Mouse (Mus musculus) neural tube, embryonic 11.5 days (tissue): ENCODE measurements around the gene Lrp1. TPM values are rescaled to one million over a fixed set of nuclear protein-coding genes. Genes with fewer than 3 reads are reported as not detected.

Experiments
- ATAC-seq: fragments of 200-750 bp; cut with Nextera tagmentation; 2 replicates; pipeline ENCODE4 v1.8.0; 2017; ENCODE audit warnings: moderate number of reproducible peaks, mild to moderate bottlenecking, moderate TSS enrichment, moderate library complexity; ENCODE audit not compliant: insufficient read depth, low FRiP score, low TSS enrichment
- DNase-seq: peaks from one replicate; pipeline ENCODE4 v3.0.0-alpha.2; 2015; ENCODE audit warnings: low spot score
- H3K27ac ChIP-seq: fragments of 300-500 bp; sonication (generic); 2 replicates; pipeline ENCODE4 v1.5.1; 2014; ENCODE audit warnings: low read depth, mild to moderate bottlenecking, low read length
- H3K27me3 ChIP-seq: fragments of 300-500 bp; sonication (generic); 2 replicates; pipeline ENCODE4 v1.6.1; 2014; ENCODE audit warnings: mild to moderate bottlenecking, low read length, mixed read lengths; ENCODE audit not compliant: control insufficient read depth, insufficient read depth
- H3K36me3 ChIP-seq: fragments of 300-500 bp; sonication (generic); 2 replicates; pipeline ENCODE4 v1.6.1; 2014; ENCODE audit warnings: mild to moderate bottlenecking, low read length, moderate library complexity, mixed read lengths; ENCODE audit not compliant: control insufficient read depth, insufficient read depth
- H3K4me1 ChIP-seq: fragments of 300-500 bp; sonication (generic); 2 replicates; pipeline ENCODE4 v1.6.1; 2014; ENCODE audit warnings: low read length, mixed read lengths; ENCODE audit not compliant: control insufficient read depth, insufficient read depth
- H3K4me2 ChIP-seq: fragments of 300-500 bp; sonication (generic); 2 replicates; pipeline ENCODE4 v1.6.1; 2014; ENCODE audit warnings: low read depth, mild to moderate bottlenecking, moderate library complexity
- H3K4me3 ChIP-seq: fragments of 300-500 bp; sonication (generic); 2 replicates; pipeline ENCODE4 v1.5.1; 2014; ENCODE audit warnings: low read depth, low read length
- H3K9ac ChIP-seq: fragments of 300-500 bp; sonication (generic); 2 replicates; pipeline ENCODE4 v1.6.1; 2014; ENCODE audit warnings: mild to moderate bottlenecking, low read length
- H3K9me3 ChIP-seq: fragments of 300-500 bp; sonication (generic); 2 replicates; pipeline ENCODE4 v1.6.1; 2016; ENCODE audit warnings: low read length; ENCODE audit not compliant: control insufficient read depth
- WGBS: fragments of 180-500 bp; shearing (Covaris S2); extraction: QIAGEN DNeasy Blood & Tissue Kit; methylation state at CpG from one replicate; pipeline ENCODE4 v1.1.7; 2014; 5-methylcytosine and 5-hydroxymethylcytosine counted together
- polyA plus RNA-seq: library from polyadenylated mRNA; unstranded; fragments of >200 nt; fragmentation: Nextera tagmentation; extraction: Ambion mirVana; gene quantifications from 2 replicates; pipeline ENCODE4 v1.2.1, GENCODE M21; 2014

The Lrp1 gene
- polyA plus RNA-seq, 1 experiment from 2014 or later: 68.2 TPM

DNA sequence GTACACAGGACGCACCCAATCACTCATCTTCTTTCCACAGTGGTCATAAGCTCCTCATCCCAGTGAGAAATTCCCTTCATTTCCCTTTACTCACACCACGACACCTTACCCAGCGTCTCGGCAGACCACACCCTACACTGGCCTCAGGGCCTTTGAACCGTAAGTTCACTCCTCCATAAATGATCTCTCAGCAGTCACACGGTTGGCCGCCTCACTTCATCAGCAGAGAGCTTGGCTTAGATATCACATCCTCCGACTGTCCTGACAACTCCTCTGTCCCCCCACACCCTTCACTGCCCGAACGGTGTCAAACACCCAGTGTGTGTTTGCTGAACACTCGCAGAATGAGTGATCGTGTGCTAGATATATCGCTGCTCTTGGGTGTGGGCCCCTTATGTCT is 28.1 kb downstream of the Lrp1 start:
- DNase-seq (no peak), ATAC-seq (no peak)
- peaks cover 29% of the 10 kb centered on the region for H3K36me3 ChIP-seq
- 84% methylated on average over 13 of the region's 13 CpGs for WGBS
- H3K4me3 ChIP-seq: no peak overlapping the region
- H3K4me2 ChIP-seq: no peak overlapping the region
- no peak overlapping the region for H3K27ac ChIP-seq
- peaks cover 15% of the 10 kb centered on the region for H3K4me1 ChIP-seq
- no peaks in the 10 kb centered on the region for H3K9me3 ChIP-seq
- no peak overlapping the region for H3K9ac ChIP-seq
- H3K27me3 ChIP-seq: no peaks in the 10 kb centered on the region

DNA sequence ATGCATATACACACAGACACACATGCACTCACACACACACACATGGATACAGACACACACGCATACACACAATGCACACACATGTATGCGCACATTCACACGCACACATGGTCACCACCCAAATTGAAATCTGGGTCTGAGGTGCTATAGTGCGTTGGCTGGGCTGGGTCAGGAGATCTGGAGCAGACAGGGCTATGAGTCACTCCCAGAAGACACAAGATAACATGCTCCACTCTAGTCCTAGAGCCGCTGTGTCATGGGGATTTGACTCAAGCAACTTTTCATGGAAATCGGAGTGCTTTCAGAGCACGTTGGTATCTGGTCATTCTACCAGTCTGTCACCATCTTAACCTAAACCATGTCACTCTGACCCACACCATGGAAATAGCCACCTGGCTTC is 28.5 kb downstream of the Lrp1 start:
- ATAC-seq: no peak
- H3K9me3 ChIP-seq: no peaks in the 10 kb centered on the region

GRCm38 (mm10) chr10:127591514-127591913 is 29.4 kb downstream of the Lrp1 start:
- Histone ChIP-seq H3K27ac (peak overlapping the region; percentile 64), H3K4me2 (no peak overlapping the region), H3K4me3 (no peak overlapping the region), H3K27me3 (no peaks in the 10 kb centered on the region), H3K9ac (peak overlapping the region; percentile 2; the same call in 1 of the 2 replicates), H3K36me3 (peaks cover 27% of the 10 kb centered on the region), H3K4me1 (peaks cover 15% of the 10 kb centered on the region), H3K9me3 (no peaks in the 10 kb centered on the region)
- DNase-seq (peak; percentile 79), ATAC-seq (peak; percentile 91)
- WGBS: 9% methylated on average over 7 of the region's 7 CpGs

More for the DNA sequence above, 28.5 kb downstream of the Lrp1 start:
- Histone ChIP-seq H3K36me3 (peaks cover 29% of the 10 kb centered on the region), H3K4me3 (no peak overlapping the region), H3K27ac (no peak overlapping the region), H3K4me2 (no peak overlapping the region), H3K27me3 (no peaks in the 10 kb centered on the region), H3K9ac (0 out of 2 replicates have a peak overlapping the region, but pooled peaks have one; percentile 5), H3K4me1 (peaks cover 15% of the 10 kb centered on the region)
- WGBS: 92% methylated on average over 7 of the region's 7 CpGs
- DNase-seq: no peak

DNA sequence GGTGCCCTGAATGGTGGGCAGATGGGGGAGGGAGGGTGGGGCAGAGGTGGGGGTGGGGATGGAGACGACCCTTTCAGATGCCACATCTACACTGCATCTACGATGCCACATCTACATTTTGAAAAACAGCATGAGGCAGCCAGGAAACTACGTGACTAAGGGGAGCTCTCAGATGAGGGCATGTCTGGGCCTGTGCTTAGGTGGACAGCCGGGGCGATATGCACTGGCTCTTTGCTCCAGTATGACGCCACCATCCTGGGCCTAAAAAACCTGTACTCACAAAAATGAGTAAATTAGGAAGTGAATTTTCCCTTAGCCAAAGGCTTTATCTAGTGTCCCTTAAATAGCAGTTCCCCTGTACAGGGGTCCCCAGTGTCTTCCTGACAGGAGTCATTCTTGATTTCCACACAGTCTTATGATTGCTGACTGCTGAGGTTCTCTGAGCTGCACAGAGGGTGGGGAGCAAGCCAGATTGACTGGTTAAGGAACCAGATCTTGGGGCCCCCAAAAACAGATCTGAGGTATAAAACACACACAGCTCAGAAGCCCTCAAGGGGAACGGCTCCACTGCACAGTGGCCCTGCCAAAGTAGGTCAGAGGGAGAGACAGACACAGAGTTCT is 30.0 kb downstream of the Lrp1 start:
- Histone ChIP-seq H3K4me3 (no peak overlapping the region), H3K4me1 (peaks cover 15% of the 10 kb centered on the region), H3K36me3 (peaks cover 27% of the 10 kb centered on the region), H3K27me3 (no peaks in the 10 kb centered on the region), H3K9me3 (no peaks in the 10 kb centered on the region), H3K9ac (peak overlapping the region; percentile 2; the same call in 1 of the 2 replicates), H3K4me2 (no peak overlapping the region), H3K27ac (peak overlapping the region; percentile 64; the same call in 1 of the 2 replicates)
- 80% methylated on average over 7 of the region's 7 CpGs for WGBS
- ATAC-seq (0 out of 2 replicates have a peak, but pooled peaks have one; percentile 18), DNase-seq (no peak)

DNA sequence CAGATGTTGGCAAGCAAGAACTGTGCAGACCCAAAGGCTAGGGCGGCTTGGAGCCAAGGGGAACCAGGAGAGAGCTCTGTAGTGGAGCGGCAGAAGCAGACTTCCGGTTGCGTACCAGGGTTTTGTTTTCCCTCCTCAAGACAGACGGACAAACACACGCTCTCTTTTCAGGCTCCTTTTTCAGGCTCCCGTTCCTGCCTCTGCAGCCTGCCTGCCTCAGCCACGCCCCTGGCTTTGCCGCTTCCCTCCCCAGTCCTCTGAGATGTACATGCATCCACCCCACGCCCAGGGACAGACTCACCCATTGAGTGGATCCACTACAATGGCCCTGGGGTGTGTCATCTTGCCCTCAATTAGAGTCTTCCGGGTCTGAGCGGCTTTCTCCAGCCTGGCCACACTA is 30.7 kb downstream of the Lrp1 start:
- H3K9ac ChIP-seq: no peak overlapping the region
- H3K4me1 ChIP-seq: peaks cover 15% of the 10 kb centered on the region
- H3K36me3 ChIP-seq: peaks cover 27% of the 10 kb centered on the region
- ATAC-seq (no peak), DNase-seq (no peak)
- no peak overlapping the region for H3K27ac ChIP-seq
- no peak overlapping the region for H3K4me3 ChIP-seq
- no peaks in the 10 kb centered on the region for H3K9me3 ChIP-seq
- WGBS: 85% methylated on average over 12 of the region's 12 CpGs
- no peaks in the 10 kb centered on the region for H3K27me3 ChIP-seq
- no peak overlapping the region for H3K4me2 ChIP-seq

DNA sequence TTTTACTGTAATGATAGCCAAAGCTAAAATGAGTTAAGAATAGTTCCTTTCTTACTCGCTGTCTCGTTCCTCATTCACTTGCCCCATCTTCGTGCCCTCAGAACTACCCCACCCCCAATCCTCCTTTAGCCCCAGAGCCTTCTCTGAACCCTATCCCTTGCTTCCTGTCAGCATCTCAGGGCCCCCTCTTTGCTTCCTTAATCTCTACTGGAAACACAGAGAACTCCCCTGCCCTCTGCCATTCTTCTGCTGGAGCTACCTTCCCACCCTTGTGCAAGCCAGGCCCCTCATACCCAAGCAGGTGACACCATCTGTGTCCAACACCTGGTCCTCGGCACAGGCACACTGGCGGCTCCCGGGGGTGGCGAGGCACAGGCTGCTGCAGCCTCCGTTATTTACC is 33.2 kb downstream of the Lrp1 start:
- WGBS: 90% methylated on average over 8 of the region's 8 CpGs

GRCm38 (mm10) chr10:127586209-127586608 is 34.7 kb downstream of the Lrp1 start:
- no peak overlapping the region for H3K4me2 ChIP-seq
- no peak overlapping the region for H3K27ac ChIP-seq
- H3K9ac ChIP-seq: no peak overlapping the region
- H3K4me1 ChIP-seq: peaks cover 5% of the 10 kb centered on the region; the same call in 1 of the 2 replicates
- no peak overlapping the region for H3K4me3 ChIP-seq
- no peaks in the 10 kb centered on the region for H3K27me3 ChIP-seq
- H3K36me3 ChIP-seq: peaks cover 18% of the 10 kb centered on the region
- no peaks in the 10 kb centered on the region for H3K9me3 ChIP-seq
- no peak for DNase-seq
- 93% methylated on average over 4 of the region's 4 CpGs for WGBS
- no peak for ATAC-seq

More for the DNA sequence above, 33.2 kb downstream of the Lrp1 start:
- H3K9me3 ChIP-seq: no peaks in the 10 kb centered on the region
- DNase-seq (no peak), ATAC-seq (no peak)
- H3K4me1 ChIP-seq: peaks cover 15% of the 10 kb centered on the region
- H3K4me2 ChIP-seq: no peak overlapping the region
- H3K27ac ChIP-seq: no peak overlapping the region
- peaks cover 15% of the 10 kb centered on the region for H3K36me3 ChIP-seq
- H3K27me3 ChIP-seq: no peaks in the 10 kb centered on the region
- no peak overlapping the region for H3K4me3 ChIP-seq
- H3K9ac ChIP-seq: no peak overlapping the region

DNA sequence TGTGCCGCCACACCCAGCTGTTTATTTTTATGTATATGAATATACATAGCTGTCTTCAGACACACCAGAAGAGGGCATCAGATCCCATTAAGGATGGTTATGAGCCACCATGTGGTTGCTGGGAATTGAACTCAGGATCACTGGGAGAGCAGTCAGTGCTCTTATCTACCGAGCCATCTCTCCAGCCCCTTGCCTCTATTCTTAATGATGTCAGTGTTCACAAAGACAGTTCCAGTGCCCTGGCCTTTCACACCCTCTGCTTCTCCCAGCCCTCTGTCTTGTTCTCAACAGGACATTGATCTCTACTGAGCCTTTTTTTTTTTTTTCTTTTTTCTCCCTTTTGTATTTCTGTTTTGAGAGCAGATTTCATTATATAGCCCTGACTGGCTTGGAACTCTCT is 35.4 kb downstream of the Lrp1 start:
- WGBS: 75% methylated on average over 2 of the region's 2 CpGs
- no peaks in the 10 kb centered on the region for H3K27me3 ChIP-seq
- ATAC-seq (no peak), DNase-seq (no peak)
- no peaks in the 10 kb centered on the region for H3K4me1 ChIP-seq
- H3K4me3 ChIP-seq: no peak overlapping the region
- H3K36me3 ChIP-seq: peaks cover 20% of the 10 kb centered on the region
- no peak overlapping the region for H3K9ac ChIP-seq
- no peaks in the 10 kb centered on the region for H3K9me3 ChIP-seq
- no peak overlapping the region for H3K27ac ChIP-seq
- H3K4me2 ChIP-seq: no peak overlapping the region

GRCm38 (mm10) chr10:127583649-127584048 is 37.3 kb downstream of the Lrp1 start:
- WGBS: 78% methylated on average over 8 of the region's 8 CpGs

More at GRCm38 (mm10) chr10:127583649-127584048, 37.3 kb downstream of the Lrp1 start:
- Histone ChIP-seq H3K4me1 (no peaks in the 10 kb centered on the region), H3K9ac (no peak overlapping the region), H3K4me3 (no peak overlapping the region), H3K27ac (no peak overlapping the region), H3K27me3 (no peaks in the 10 kb centered on the region), H3K4me2 (no peak overlapping the region), H3K36me3 (peaks cover 12% of the 10 kb centered on the region), H3K9me3 (no peaks in the 10 kb centered on the region)
- ATAC-seq (no peak), DNase-seq (no peak)
